Mouse (Mus musculus) Muller cell, postnatal 12 days (primary cell): ENCODE results near the gene Lrrc73.

Source experiments
- DNase-seq: peaks from one replicate; pipeline ENCODE4 v3.0.0-alpha.2; 2015; ENCODE audit errors: inconsistent ontology term

The Lrrc73 gene

GRCm38 (mm10) chr17:46253452-46254084, at the start of gene Lrrc73:
TSS of gene Lrrc73 (plus strand) at chr17:46253531.
- DNase-seq = peak; percentile 93

GRCm38 (mm10) chr17:46206676-46207075, 46.7 kb upstream of the Lrrc73 start:
- no peak for DNase-seq

- no peak for DNase-seq
These were observed 42.8 kb upstream of the Lrrc73 start for GRCm38 (mm10) chr17:46210550-46210949.

- DNase-seq = no peak
These were observed 31.7 kb upstream of the Lrrc73 start for GRCm38 (mm10) chr17:46221601-46222000.

- DNase-seq = no peak
These were observed 25.8 kb upstream of the Lrrc73 start for GRCm38 (mm10) chr17:46227576-46227975.

- DNase-seq = no peak
These were observed 17.3 kb upstream of the Lrrc73 start for GRCm38 (mm10) chr17:46236067-46236466.

- no peak for DNase-seq
These were observed 16.3 kb upstream of the Lrrc73 start for GRCm38 (mm10) chr17:46237079-46237478.

GRCm38 (mm10) chr17:46237480-46237879, 15.9 kb upstream of the Lrrc73 start:
- no peak for DNase-seq

- DNase-seq = no peak
These were observed 13.7 kb upstream of the Lrrc73 start for GRCm38 (mm10) chr17:46239516-46240114.

- DNase-seq = no peak
These were observed 11.9 kb upstream of the Lrrc73 start for GRCm38 (mm10) chr17:46241471-46241870.

GRCm38 (mm10) chr17:46242274-46242673, 11.1 kb upstream of the Lrrc73 start:
- DNase-seq = no peak

- DNase-seq = no peak
These were observed 10.3 kb upstream of the Lrrc73 start for GRCm38 (mm10) chr17:46242993-46243392.

- no peak for DNase-seq
These were observed 9.7 kb upstream of the Lrrc73 start for GRCm38 (mm10) chr17:46243624-46244023.

- no peak for DNase-seq
These were observed 8.8 kb upstream of the Lrrc73 start for GRCm38 (mm10) chr17:46244579-46244978.

- DNase-seq = peak; percentile 91
These were observed 5.7 kb upstream of the Lrrc73 start, which contains the start of the genes Polr1c and Yipf3 for GRCm38 (mm10) chr17:46247512-46248188. TSS of gene Polr1c (minus strand) at chr17:46248054. TSS of gene Yipf3 (plus strand) at chr17:46248080.

- no peak for DNase-seq
These were observed 5.2 kb upstream of the Lrrc73 start for GRCm38 (mm10) chr17:46248189-46248522.

- DNase-seq = no peak
These were observed 2.2 kb upstream of the Lrrc73 start for GRCm38 (mm10) chr17:46251174-46251573.

GRCm38 (mm10) chr17:46252571-46253451, 520 bp upstream of the Lrrc73 start:
- no peak for DNase-seq

- no peak for DNase-seq
These were observed 775 bp downstream of the Lrrc73 start for GRCm38 (mm10) chr17:46254106-46254505.

- no peak for DNase-seq
These were observed 1.8 kb downstream of the Lrrc73 start for GRCm38 (mm10) chr17:46255147-46255546.

- no peak for DNase-seq
These were observed 5.1 kb downstream of the Lrrc73 start for GRCm38 (mm10) chr17:46258279-46259053.
